Mouse (Mus musculus) lung, adult 2 months (tissue): ENCODE measurements at regions not wholly inside any gene's neighbourhood (a gene's known extent, or its start where the extent isn't known, plus 50 kb on each side); places are given as distances from the start of the nearest gene placed in this dataset.
"Not testable (repeated sequence)": the region's sequence is repeated elsewhere in the genome, so short reads cannot be mapped to it uniquely, and the experiment has no call there.

Experiments used
- DNase-seq: peaks from one replicate; pipeline ENCODE4 v3.0.0; 2022
- H3K4me1 ChIP-seq: fragments of 200-500 bp; 2 replicates; pipeline ENCODE4 v1.6.1; 2011; ENCODE audit warnings: low read length; ENCODE audit not compliant: control insufficient read depth, insufficient read depth
- H3K4me3 ChIP-seq: fragments of 200-500 bp; replicated peaks from 2 replicates; pipeline ENCODE3; 2011; ENCODE audit warnings: low read depth, mild to moderate bottlenecking, control low read depth, low read length; ENCODE audit errors: extremely low read depth
- CTCF ChIP-seq: fragments of 200-500 bp; IDR thresholded peaks from 2 replicates; pipeline ENCODE4 v1.5.1; 2011; ENCODE audit warnings: mild to moderate bottlenecking, low read length, control low read depth; ENCODE audit not compliant: insufficient read depth
- POLR2A ChIP-seq: fragments of 200-500 bp; IDR thresholded peaks from 2 replicates; pipeline ENCODE4 v1.6.1; 2011; ENCODE audit warnings: low read depth, mild to moderate bottlenecking, control low read depth, low read length, borderline replicate concordance; ENCODE audit errors: extremely low read depth
- WGBS: fragments of 180-500 bp; shearing (Covaris S2); methylation state at CpG from one replicate; pipeline ENCODE4 v1.1.7; 2018; 5-methylcytosine and 5-hydroxymethylcytosine counted together

- WGBS = 92% methylated on average over 2 of the region's 2 CpGs
- Histone ChIP-seq H3K4me1 (no peaks in the 10 kb centered on the region; the same call in 1 of the 2 replicates), H3K4me3 (no peak overlapping the region)
- no peak for DNase-seq
- TF ChIP-seq POLR2A = no peak
- TF ChIP-seq CTCF = no peak
Observed at GRCm38 (mm10) chr16:20047356-20047755, 50.0 kb upstream of the Klhl24 start.

DNA sequence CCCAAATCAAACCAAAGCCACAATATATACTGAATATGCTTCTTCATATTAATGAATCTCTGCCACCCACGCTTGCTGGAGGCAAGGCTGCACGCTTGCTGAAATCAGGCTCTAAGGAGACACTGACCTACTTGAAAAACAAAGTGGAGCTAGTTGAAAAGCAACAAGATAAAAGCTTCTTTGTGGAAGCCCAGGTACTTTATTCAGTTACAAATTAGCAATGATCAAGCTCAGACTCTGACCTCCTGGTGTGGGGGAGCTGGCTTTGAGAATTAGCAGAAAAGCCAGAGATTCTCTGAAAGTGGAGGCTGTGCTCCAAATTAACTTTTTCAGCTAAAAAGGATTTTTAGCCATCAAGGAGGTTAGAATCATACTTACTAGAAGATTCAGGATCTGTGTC lies 52.3 kb upstream of the Klhl6 start:
- DNase-seq, H3K4me1 ChIP-seq, H3K4me3 ChIP-seq: not testable (repeated sequence)
- 88% methylated on average over 2 of the region's 2 CpGs for WGBS

GRCm38 (mm10) chr16:20032328-20033081 lies 49.7 kb upstream of the Klhl6 start:
- Histone ChIP-seq H3K4me1 (no peaks in the 10 kb centered on the region; the same call in 1 of the 2 replicates), H3K4me3 (no peak overlapping the region)
- TF ChIP-seq CTCF (no peak), POLR2A (no peak)
- 50% methylated on average over 4 of the region's 4 CpGs for WGBS
- DNase-seq = peak; percentile 22
